Mouse (Mus musculus) lung, embryonic 15.5 days (tissue): ENCODE results near the gene 1700025G04Rik. TPM values are rescaled to one million over a fixed set of nuclear protein-coding genes. Genes with fewer than 3 reads are reported as not detected.
A peak's percentile ranks its signal among the peaks of the same experiment; 100 is the strongest.

Experiments used
- ATAC-seq: fragments of 200-750 bp; cut with Nextera tagmentation; 2 replicates; pipeline ENCODE4 v1.8.0; 2017; ENCODE audit warnings: moderate number of reproducible peaks, borderline replicate concordance; ENCODE audit not compliant: low FRiP score, low TSS enrichment; ENCODE audit errors: extremely low read depth
- H3K27ac ChIP-seq: fragments of 300-500 bp; sonication (generic); 2 replicates; pipeline ENCODE4 v1.5.1; 2015; ENCODE audit warnings: moderate library complexity, mild to moderate bottlenecking, inconsistent platforms
- H3K27me3 ChIP-seq: fragments of 300-500 bp; sonication (generic); 2 replicates; pipeline ENCODE4 v1.6.1; 2015; ENCODE audit warnings: inconsistent platforms
- H3K36me3 ChIP-seq: fragments of 300-500 bp; sonication (generic); 2 replicates; pipeline ENCODE4 v1.6.1; 2015; ENCODE audit warnings: inconsistent platforms
- H3K4me1 ChIP-seq: fragments of 300-500 bp; sonication (generic); 2 replicates; pipeline ENCODE4 v1.6.1; 2015; ENCODE audit warnings: inconsistent platforms
- H3K4me2 ChIP-seq: fragments of 300-500 bp; sonication (generic); 2 replicates; pipeline ENCODE4 v1.6.1; 2015; ENCODE audit warnings: inconsistent platforms, mild to moderate bottlenecking, moderate library complexity
- H3K4me3 ChIP-seq: fragments of 300-500 bp; sonication (generic); 2 replicates; pipeline ENCODE4 v1.5.1; 2015; ENCODE audit warnings: mild to moderate bottlenecking, inconsistent platforms
- H3K9ac ChIP-seq: fragments of 300-500 bp; sonication (generic); 2 replicates; pipeline ENCODE4 v1.6.1; 2015; ENCODE audit warnings: inconsistent platforms
- H3K9me3 ChIP-seq: fragments of 300-500 bp; sonication (generic); 2 replicates; pipeline ENCODE4 v1.6.1; 2016; ENCODE audit warnings: inconsistent platforms
- WGBS: fragments of 180-500 bp; shearing (Covaris S2); methylation state at CpG from one replicate; pipeline ENCODE4 v1.1.7; 2015; 5-methylcytosine and 5-hydroxymethylcytosine counted together
- polyA plus RNA-seq: library from polyadenylated mRNA; unstranded; fragments of >200 nt; fragmentation: Nextera tagmentation; extraction: Ambion mirVana; gene quantifications from 2 replicates; pipeline ENCODE4 v1.2.1, GENCODE M21; 2015

Gene 1700025G04Rik
- polyA plus RNA-seq, 1 experiment from 2014 or later: 23.5 TPM

GRCm38 (mm10) chr1:151887126-151887525, 202.8 kb downstream of the 1700025G04Rik start:
- Histone ChIP-seq H3K4me1 (peaks cover 47% of the 10 kb centered on the region), H3K4me2 (no peak overlapping the region), H3K36me3 (no peaks in the 10 kb centered on the region), H3K9me3 (no peaks in the 10 kb centered on the region), H3K4me3 (no peak overlapping the region), H3K27ac (peak overlapping the region; percentile 69), H3K9ac (no peak overlapping the region), H3K27me3 (no peaks in the 10 kb centered on the region)
- WGBS: 63% methylated on average over 10 of the region's 10 CpGs
- no peak for ATAC-seq

GRCm38 (mm10) chr1:151886171-151886570, 203.8 kb downstream of the 1700025G04Rik start:
- no peaks in the 10 kb centered on the region for H3K36me3 ChIP-seq
- no peaks in the 10 kb centered on the region for H3K9me3 ChIP-seq
- H3K9ac ChIP-seq: no peak overlapping the region
- no peak for ATAC-seq
- H3K4me3 ChIP-seq: no peak overlapping the region
- H3K27me3 ChIP-seq: no peaks in the 10 kb centered on the region
- no peak overlapping the region for H3K27ac ChIP-seq
- WGBS: 88% methylated on average over 2 of the region's 2 CpGs
- no peak overlapping the region for H3K4me2 ChIP-seq
- peaks cover 45% of the 10 kb centered on the region for H3K4me1 ChIP-seq

- Histone ChIP-seq H3K9ac (no peak overlapping the region), H3K4me2 (no peak overlapping the region), H3K4me3 (no peak overlapping the region), H3K4me1 (0 out of 2 replicates have a peak, but pooled peaks cover 4% of the 10 kb centered on the region), H3K9me3 (no peaks in the 10 kb centered on the region), H3K27ac (no peak overlapping the region), H3K27me3 (no peaks in the 10 kb centered on the region), H3K36me3 (no peaks in the 10 kb centered on the region)
- WGBS: 81% methylated on average over 1 of the region's 1 CpGs
- ATAC-seq: no peak
Observed at GRCm38 (mm10) chr1:151881253-151881652, 208.7 kb downstream of the 1700025G04Rik start.

GRCm38 (mm10) chr1:151880731-151881130, 209.2 kb downstream of the 1700025G04Rik start:
- H3K27ac ChIP-seq: no peak overlapping the region
- no peaks in the 10 kb centered on the region for H3K36me3 ChIP-seq
- H3K4me3 ChIP-seq: no peak overlapping the region
- no peak overlapping the region for H3K9ac ChIP-seq
- no peak for ATAC-seq
- H3K4me2 ChIP-seq: no peak overlapping the region
- 70% methylated on average over 5 of the region's 5 CpGs for WGBS
- no peaks in the 10 kb centered on the region for H3K27me3 ChIP-seq
- 0 out of 2 replicates have a peak, but pooled peaks cover 3% of the 10 kb centered on the region for H3K4me1 ChIP-seq
- no peaks in the 10 kb centered on the region for H3K9me3 ChIP-seq

- Histone ChIP-seq H3K4me2 (no peak overlapping the region), H3K9ac (no peak overlapping the region), H3K4me3 (no peak overlapping the region), H3K36me3 (no peaks in the 10 kb centered on the region), H3K27ac (no peak overlapping the region), H3K27me3 (no peaks in the 10 kb centered on the region), H3K9me3 (no peaks in the 10 kb centered on the region), H3K4me1 (0 out of 2 replicates have a peak, but pooled peaks cover 3% of the 10 kb centered on the region)
- no peak for ATAC-seq
- 69% methylated on average over 13 of the region's 13 CpGs for WGBS
Observed at GRCm38 (mm10) chr1:151879966-151880365, 210.0 kb downstream of the 1700025G04Rik start.

GRCm38 (mm10) chr1:151879308-151879850, 210.5 kb downstream of the 1700025G04Rik start:
- Histone ChIP-seq H3K4me3 (no peak overlapping the region), H3K27me3 (no peaks in the 10 kb centered on the region), H3K4me1 (0 out of 2 replicates have a peak, but pooled peaks cover 3% of the 10 kb centered on the region), H3K9ac (no peak overlapping the region), H3K4me2 (no peak overlapping the region), H3K36me3 (no peaks in the 10 kb centered on the region), H3K27ac (no peak overlapping the region), H3K9me3 (no peaks in the 10 kb centered on the region)
- 79% methylated on average over 11 of the region's 11 CpGs for WGBS
- ATAC-seq: no peak

- no peak for ATAC-seq
- 46% methylated on average over 4 of the region's 4 CpGs for WGBS
Observed at GRCm38 (mm10) chr1:151878411-151878810, 211.5 kb downstream of the 1700025G04Rik start.

GRCm38 (mm10) chr1:151872971-151873370, 217.0 kb downstream of the 1700025G04Rik start:
- WGBS: 60% methylated on average over 5 of the region's 5 CpGs
- no peak overlapping the region for H3K4me3 ChIP-seq
- H3K4me2 ChIP-seq: no peak overlapping the region
- H3K27me3 ChIP-seq: no peaks in the 10 kb centered on the region
- ATAC-seq: no peak
- H3K27ac ChIP-seq: no peak overlapping the region
- H3K9me3 ChIP-seq: no peaks in the 10 kb centered on the region
- no peaks in the 10 kb centered on the region for H3K36me3 ChIP-seq
- no peaks in the 10 kb centered on the region for H3K4me1 ChIP-seq
- H3K9ac ChIP-seq: no peak overlapping the region

More at GRCm38 (mm10) chr1:151878411-151878810, 211.5 kb downstream of the 1700025G04Rik start:
- Histone ChIP-seq H3K9ac (no peak overlapping the region), H3K27me3 (no peaks in the 10 kb centered on the region), H3K36me3 (no peaks in the 10 kb centered on the region), H3K4me3 (no peak overlapping the region), H3K4me2 (no peak overlapping the region), H3K9me3 (no peaks in the 10 kb centered on the region), H3K27ac (no peak overlapping the region), H3K4me1 (0 out of 2 replicates have a peak, but pooled peaks cover 3% of the 10 kb centered on the region)

GRCm38 (mm10) chr1:151864326-151864725, 225.6 kb downstream of the 1700025G04Rik start:
- peak overlapping the region; percentile 28 for H3K4me2 ChIP-seq
- H3K9me3 ChIP-seq: no peaks in the 10 kb centered on the region
- 58% methylated on average over 6 of the region's 6 CpGs for WGBS
- H3K27me3 ChIP-seq: no peaks in the 10 kb centered on the region
- peak overlapping the region; percentile 90 for H3K27ac ChIP-seq
- H3K4me3 ChIP-seq: no peak overlapping the region
- H3K36me3 ChIP-seq: no peaks in the 10 kb centered on the region
- no peak overlapping the region for H3K9ac ChIP-seq
- 0 out of 2 replicates have a peak, but pooled peaks have one; percentile 6 for ATAC-seq
- H3K4me1 ChIP-seq: peaks cover 33% of the 10 kb centered on the region

- no peaks in the 10 kb centered on the region for H3K9me3 ChIP-seq
- no peaks in the 10 kb centered on the region for H3K36me3 ChIP-seq
- ATAC-seq: peak; percentile 91
- whole genome bisulfite sequencing: 40% methylated on average over 12 of the region's 12 CpGs
- no peak overlapping the region for H3K4me3 ChIP-seq
- H3K4me1 ChIP-seq: peaks cover 33% of the 10 kb centered on the region
- H3K27me3 ChIP-seq: no peaks in the 10 kb centered on the region
- peak overlapping the region; percentile 90 for H3K27ac ChIP-seq
- H3K4me2 ChIP-seq: peak overlapping the region; percentile 28
- no peak overlapping the region for H3K9ac ChIP-seq
Observed at GRCm38 (mm10) chr1:151863797-151864147, 226.2 kb downstream of the 1700025G04Rik start.

GRCm38 (mm10) chr1:151863135-151863796, 226.7 kb downstream of the 1700025G04Rik start:
- no peaks in the 10 kb centered on the region for H3K9me3 ChIP-seq
- H3K9ac ChIP-seq: no peak overlapping the region
- peak overlapping the region; percentile 28; the same call in 1 of the 2 replicates for H3K4me2 ChIP-seq
- H3K27me3 ChIP-seq: no peaks in the 10 kb centered on the region
- WGBS: 43% methylated on average over 17 of the region's 17 CpGs
- peak; percentile 82 for ATAC-seq
- H3K36me3 ChIP-seq: no peaks in the 10 kb centered on the region
- peak overlapping the region; percentile 90 for H3K27ac ChIP-seq
- H3K4me1 ChIP-seq: peaks cover 33% of the 10 kb centered on the region
- H3K4me3 ChIP-seq: no peak overlapping the region

GRCm38 (mm10) chr1:151862109-151862508, 227.8 kb downstream of the 1700025G04Rik start:
- 0 out of 2 replicates have a peak overlapping the region, but pooled peaks have one; percentile 9 for H3K4me2 ChIP-seq
- no peak for ATAC-seq
- 88% methylated on average over 8 of the region's 8 CpGs for WGBS
- no peaks in the 10 kb centered on the region for H3K27me3 ChIP-seq
- H3K36me3 ChIP-seq: no peaks in the 10 kb centered on the region
- no peak overlapping the region for H3K4me3 ChIP-seq
- no peak overlapping the region for H3K9ac ChIP-seq
- H3K9me3 ChIP-seq: no peaks in the 10 kb centered on the region
- peaks cover 33% of the 10 kb centered on the region for H3K4me1 ChIP-seq
- no peak overlapping the region for H3K27ac ChIP-seq
